Mouse (Mus musculus): Measurements from ENCODE around the gene Ubqln1.

GRCm38 (mm10) chr13:58192146-58192545 is 23.3 kb downstream of the Ubqln1 start:
- TF ChIP-seq CTCF (IDR thresholded peaks at IDR 0.05; ENCODE audit: control insufficient read depth, insufficient read depth, insufficient replicate concordance, low read depth, low read length) (no peak), POLR2A (IDR thresholded peaks at IDR 0.05; ENCODE audit: control insufficient read depth, low read depth, low read length) (no peak)
